Mouse (Mus musculus): ENCODE measurements around the gene Acsf2.

Gene Acsf2

DNA sequence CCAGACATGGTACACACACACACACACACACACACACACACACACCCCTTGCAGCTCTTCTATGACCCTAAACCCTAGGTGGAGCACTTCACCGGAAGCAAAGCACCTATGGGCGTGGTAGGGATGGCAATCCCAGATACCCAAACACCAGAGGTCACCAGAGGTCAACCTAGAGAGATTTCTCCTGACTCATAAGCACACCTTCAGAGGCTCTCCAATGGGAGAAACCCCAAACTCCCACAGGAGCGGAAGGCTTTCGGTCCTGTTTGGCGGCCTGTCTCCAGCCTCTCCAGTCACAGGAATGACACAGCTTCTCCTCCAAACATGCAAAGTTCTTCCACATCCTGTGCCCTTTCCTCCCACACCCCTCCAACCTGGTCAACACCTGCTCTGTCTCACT is 55.3 kb downstream of the Acsf2 start:
- DNase-seq, result no peak

DNA sequence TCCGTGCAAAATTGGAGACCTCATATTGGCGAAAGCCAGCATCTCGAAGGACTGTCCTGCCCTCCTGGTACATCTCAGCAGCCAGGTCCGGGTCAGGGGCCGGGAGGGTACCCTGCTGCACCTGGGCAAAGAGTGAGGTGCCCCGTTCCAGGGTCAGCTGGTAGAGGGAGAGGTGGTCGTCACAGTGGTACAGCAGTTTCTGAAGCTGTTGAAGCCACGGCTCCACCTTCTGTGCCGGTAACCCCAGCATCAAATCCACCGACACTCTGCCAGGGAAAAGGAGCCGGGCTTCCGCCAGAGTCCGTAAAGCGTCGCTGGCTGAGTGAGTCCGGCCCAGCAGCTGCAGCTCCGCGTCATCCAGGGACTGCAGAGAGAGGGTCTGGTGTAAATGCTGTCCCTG is 57.2 kb downstream of the Acsf2 start:
- DNase-seq, result no peak

DNA sequence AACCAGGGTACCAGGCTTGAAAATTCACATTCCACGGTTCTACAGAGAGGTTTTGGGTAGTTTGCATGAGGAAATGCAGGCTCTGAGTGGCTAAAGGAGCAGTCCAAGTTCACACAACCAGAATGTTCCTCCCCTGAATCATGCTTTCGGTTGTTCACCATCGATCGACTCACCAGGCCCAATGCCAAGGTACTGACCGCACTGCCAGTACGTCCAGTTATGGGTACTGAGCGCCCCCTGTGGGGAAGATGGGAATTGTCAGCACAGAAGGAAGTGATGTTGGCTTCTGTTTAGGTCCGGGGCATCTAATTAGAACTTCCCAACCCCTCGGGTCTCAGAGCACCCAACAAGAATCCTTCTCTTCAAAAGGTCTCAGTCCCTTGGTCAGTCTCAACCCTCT is 57.7 kb downstream of the Acsf2 start:
- peak; percentile 90 to 93 for DNase-seq

DNA sequence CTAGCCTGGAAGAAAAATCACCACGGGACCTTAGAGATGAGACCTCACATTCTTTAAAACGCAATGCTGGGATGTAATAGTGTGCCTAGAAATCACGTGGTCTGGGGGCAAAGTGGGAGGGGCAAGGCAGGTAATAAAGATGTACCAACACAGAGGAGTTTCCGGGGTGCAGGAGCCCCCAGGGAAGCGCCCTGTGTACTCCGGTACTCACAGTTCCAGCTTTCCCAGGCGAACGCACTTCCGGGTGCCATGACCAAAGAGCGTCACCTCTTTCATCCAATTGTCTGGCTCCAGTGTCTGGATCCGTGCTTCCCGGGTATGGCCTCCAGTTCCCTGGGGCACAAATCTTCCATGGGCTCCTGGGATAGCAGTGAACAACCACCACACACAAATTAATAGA is 58.3 kb downstream of the Acsf2 start:
- DNase-seq, result no peak

DNA sequence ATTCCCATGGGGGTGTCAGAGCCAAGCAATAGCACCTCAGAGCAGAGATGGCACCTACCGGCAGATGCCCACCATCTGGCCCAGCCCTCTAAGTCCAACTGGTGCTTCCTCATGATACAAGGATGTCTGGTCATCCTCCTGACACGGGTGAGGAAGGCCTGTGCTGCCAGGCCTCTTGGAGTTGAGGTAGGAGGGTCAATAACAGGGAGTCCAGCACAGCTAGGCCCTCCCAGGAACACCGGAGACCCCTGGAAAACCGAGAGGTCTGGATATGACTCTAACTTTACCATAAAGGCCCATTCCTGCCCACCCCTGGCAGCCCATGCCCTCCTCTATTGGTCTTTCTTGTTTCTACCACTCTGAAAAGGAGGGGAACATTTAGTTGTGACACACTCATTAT is 59.3 kb downstream of the Acsf2 start:
- no peak for DNase-seq

DNA sequence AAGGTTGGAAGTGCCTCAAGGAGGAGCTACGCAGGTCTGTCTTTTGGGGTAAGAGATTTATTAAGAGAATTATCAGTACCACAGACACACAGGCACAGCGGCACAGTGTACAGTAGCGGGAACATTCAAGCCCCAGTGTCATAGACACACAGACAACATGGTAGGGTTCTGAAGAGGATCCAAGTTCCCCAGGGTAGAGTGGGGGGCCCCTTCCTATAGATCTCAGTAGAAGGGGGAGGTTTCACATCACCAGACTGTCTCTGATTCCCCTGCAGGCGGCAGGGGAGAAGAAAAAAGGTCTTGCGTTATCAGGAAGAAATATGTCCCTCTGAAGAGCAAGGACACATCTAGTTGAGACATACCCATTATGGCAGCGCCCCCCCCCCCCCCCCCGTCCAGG is 61.9 kb downstream of the Acsf2 start:
- no peak for DNase-seq

DNA sequence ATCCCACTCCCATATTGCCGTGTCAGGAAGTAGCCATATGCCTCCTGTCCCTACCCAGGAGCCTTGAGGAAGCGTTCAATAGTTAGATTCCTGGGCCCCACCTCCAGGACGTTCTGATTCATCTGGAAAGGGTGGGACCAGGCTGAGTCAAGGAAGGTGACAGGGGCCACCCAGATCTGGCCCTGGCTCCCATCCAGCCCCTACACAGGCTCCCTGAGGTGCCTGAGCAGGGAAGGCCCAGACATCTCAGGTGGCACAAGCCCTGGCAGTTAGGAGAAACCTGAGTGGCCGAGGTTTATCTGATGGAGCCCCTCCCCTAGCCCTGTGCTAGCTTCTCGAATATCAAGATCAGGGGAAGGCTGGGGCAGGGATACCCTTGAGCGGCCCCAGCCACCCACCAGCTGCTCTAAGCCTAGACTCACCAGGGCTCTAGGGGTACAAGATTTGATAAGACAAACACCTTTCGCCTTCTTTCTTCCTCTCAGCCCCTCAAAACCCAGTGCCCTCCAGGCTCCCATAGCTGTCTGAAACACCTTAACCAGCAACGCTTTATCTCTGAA is 62.9 kb downstream of the Acsf2 start:
- DNase-seq, result no peak

DNA sequence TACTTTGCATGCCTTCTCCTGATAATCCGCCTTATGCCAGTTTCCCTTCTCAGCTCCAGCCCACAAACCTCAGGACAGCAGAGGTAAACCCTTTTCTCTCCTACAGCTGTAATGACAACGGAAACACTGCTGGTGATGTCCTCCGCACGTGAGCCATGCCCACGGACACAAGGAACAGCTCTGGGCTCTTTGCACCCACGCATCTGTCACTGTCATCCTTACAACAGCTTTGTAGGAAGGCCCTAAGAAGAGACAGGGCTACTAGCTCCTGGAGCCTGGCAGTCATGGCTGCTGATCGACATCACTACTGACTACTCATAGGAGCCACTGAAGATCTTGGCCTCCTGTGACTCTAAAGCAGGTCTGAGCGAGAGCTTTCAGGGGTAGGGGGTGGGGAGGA is 68.5 kb downstream of the Acsf2 start:
- DNase-seq, result no peak

DNA sequence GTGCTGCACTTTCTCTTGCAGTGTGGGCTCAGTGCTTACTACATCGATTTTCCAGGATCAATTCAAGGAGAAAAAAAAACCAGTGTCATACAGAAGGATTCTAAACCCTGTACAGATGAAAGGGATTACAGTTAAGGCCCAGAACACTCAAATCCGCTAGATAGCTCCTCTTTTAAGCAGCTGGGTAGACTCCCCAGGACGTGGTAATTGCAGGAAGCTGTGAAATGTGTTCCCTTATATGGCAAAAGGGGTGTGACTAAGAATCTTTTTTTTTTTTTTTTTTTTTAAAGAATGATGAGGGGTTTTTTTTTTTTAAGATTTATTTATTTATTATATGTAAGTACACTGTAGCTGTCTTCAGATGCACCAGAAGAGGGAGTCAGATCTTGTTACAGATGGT is 72.8 kb downstream of the Acsf2 start:
- DNase-seq, result no peak

DNA sequence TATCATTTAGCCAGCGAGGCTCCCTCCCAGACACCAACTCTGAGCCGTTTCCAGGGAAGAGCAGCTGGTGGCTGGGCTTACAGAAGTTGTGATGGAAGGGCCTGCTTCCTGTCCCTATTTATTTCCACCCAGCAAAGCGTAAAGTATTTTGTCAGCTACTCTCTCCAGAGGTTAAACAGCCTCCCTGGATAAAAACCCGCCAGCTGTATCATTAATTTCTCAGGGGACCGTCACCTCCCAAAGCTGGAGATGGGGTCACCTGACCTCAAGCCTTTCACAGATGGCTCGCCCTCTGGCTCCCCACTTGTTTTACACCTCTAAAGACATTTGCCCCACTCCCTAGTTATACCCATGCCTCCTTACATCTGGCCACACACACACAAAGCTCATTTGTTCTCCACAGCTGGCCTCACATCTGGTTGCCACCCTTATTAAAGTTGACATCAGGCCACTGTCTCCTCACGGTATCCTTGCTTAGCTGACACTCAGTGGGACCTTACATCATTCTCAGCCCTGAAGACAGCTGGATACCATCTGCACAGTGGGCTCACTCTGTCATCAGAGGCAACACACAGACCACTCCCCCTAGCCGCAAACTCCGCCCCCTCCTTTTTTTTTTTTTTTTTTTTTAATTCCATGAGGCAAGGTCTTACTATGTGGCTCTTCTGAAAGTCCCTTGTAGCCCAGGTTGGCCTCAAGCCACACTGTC is 75.3 kb downstream of the Acsf2 start:
- DNase-seq, result no peak

DNA sequence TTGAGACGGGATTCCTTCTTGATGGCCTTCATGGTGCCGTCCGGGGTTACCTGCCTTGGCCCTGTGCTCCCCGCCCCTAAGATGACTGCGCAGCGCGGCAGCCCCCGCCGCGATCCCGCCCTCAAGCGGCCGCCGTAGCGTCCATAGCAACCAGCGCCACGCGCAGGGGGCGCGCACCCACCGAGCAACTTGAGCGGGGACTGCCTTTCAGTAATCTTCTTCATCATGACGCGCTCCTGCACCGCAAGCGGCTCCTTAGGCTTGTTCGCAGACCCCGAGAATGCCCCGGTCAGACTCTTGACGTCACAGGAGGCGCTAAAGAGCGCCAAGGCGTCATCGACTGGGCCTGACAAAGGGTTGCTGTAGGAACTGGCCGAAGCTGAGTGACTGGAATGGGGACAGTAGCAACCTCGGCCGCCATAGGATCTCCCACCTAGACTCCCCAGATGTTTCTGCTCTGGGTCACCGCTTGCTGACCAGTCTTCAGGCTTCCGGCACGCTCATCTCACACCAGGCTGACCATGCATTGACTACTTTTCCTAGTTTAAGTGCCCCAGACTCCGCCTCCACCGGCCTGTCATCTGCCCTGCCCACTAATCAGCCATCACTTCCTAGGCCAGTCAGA is 80.3 kb downstream of the Acsf2 start, which contains the start of gene Mycbpap:
TSS of gene Mycbpap (minus strand) at position 524 of the 625 bp plus-strand sequence.
- DNase-seq, result peak; percentile 74 to 75

DNA sequence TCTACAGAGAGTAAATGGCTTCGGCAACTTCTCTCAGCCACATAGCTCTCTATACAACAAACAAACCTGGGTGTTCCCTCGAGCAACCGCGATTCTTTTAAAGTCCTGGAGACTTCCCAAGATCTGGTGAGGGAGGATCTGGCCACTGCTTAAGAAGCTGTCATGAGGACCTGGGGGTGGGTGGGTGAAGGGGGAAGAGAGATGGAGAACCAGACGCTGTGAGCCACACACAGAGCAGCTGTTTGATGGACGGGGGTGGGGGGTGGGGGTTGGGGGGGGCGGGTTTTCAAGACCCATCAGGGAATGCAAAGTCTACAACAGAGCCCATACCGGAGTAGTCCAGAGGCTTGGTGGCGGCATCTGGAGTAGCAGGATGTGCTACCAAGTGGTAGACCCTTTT is 88.2 kb downstream of the Acsf2 start:
- no peak for DNase-seq

DNA sequence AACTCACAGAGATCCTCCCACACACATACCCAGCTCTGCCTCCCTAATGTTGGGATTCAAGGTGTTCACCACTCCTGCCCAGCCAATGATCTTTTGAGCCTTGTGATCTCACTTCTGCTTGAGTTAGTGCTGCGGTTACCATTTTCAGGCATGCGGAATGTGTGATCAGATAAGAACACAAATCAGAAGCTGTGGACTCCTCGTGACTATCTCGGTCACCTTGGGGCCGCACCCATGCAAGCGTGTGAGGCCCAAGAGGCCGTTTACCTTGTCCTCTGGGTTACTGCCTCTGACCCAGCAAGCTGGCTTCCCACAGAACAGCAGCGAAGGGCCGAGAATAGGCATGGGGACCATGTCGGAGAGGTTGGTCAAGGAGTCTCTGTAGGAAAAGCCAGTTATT is 92.7 kb downstream of the Acsf2 start:
- DNase-seq, result no peak
